ENCODE assay signal across 8 mouse cellular contexts in the genomic region with DNA sequence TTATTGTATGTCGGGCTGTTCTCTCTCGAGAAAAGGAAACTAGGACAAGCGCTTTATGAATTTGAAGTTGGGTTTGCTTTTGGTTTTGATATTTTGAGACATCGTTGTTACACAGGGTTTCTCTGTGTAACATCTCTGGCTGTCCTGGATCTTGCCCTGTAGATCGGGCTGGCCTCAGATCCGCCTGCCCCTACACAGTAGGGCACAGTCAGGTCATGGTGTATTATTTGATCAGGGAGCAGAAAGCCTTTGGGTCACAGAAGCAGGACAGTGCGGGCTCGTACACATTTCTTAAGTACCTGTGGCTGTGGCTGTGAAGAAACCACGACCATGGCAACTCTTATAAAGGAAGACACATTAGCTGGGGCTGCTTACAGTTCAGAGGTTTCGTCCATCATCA. TPM values are rescaled to one million over a fixed set of nuclear protein-coding genes. Genes with fewer than 3 reads are reported as not detected.
DNase-seq lines count a peak whose midpoint lies in the region; ATAC-seq and TF ChIP-seq lines count a peak whose summit lies in the region.

No protein-coding gene starts in this region.

- H3K27ac ChIP-seq in thymus, adult 2 months (ENCODE audit: control insufficient read depth, insufficient read depth, low read length), result no peak overlapping the region
- peak overlapping the region; percentile 76; the same call in 1 of the 2 replicates for H3K27ac ChIP-seq in liver, embryonic 12.5 days

- peaks cover 5% of the 10 kb centered on the region for H3K4me1 ChIP-seq in thymus, adult 2 months (replicated peaks; ENCODE audit: control insufficient read depth, insufficient read depth, low read length)
- H3K4me1 ChIP-seq in liver, embryonic 12.5 days, result peaks cover 18% of the 10 kb centered on the region

- no peak for ATAC-seq in CD4-positive, CD25-positive, alpha-beta regulatory T cell, adult 4 months
- ATAC-seq in liver, embryonic 12.5 days, result peak; percentile 42

- DNase-seq in CD4-positive, CD25-positive, alpha-beta regulatory T cell, adult 2 months (ENCODE audit: low read depth, low spot score), result peak; percentile 10
- no peak for DNase-seq in thymus, adult 2 months
- DNase-seq in thymus, adult 18-20 months, result no peak
- DNase-seq in thymus, postnatal 25 days, result no peak
- DNase-seq in left cerebral cortex, postnatal 36 days (ENCODE audit: low spot score in 2 of 2), result no peak
- DNase-seq in frontal cortex, postnatal 25 days (ENCODE audit: low spot score in 2 of 2), result no peak

- 10% methylated on average over 10 of the region's 10 CpGs for WGBS in thymus, adult 2 months
- WGBS in liver, embryonic 12.5 days (ENCODE audit: insufficient replicate concordance), result 22% methylated on average over 10 of the region's 10 CpGs

- H3K36me3 ChIP-seq in thymus, adult 2 months (ENCODE audit: control insufficient read depth, insufficient read depth, low read length), result peaks cover 23% of the 10 kb centered on the region
- peaks cover 40% of the 10 kb centered on the region for H3K36me3 ChIP-seq in liver, embryonic 12.5 days

- H3K27me3 ChIP-seq in thymus, adult 2 months (ENCODE audit: control insufficient read depth, insufficient read depth, low read length), result no peaks in the 10 kb centered on the region
- no peaks in the 10 kb centered on the region for H3K27me3 ChIP-seq in liver, embryonic 12.5 days (replicated peaks)

- no peak for TF ChIP-seq POLR2A in thymus, adult 2 months (IDR thresholded peaks at IDR 0.05; ENCODE audit: control insufficient read depth, extremely low read depth, insufficient read depth, low read length, poor library complexity)

- H3K4me3 ChIP-seq in thymus, adult 2 months (ENCODE audit: control insufficient read depth, insufficient read depth, low read length), result peak overlapping the region; percentile 89
- peak overlapping the region; percentile 97 for H3K4me3 ChIP-seq in liver, embryonic 12.5 days

- intact Hi-C loops in left cerebral cortex, postnatal 36 days (cut with DNase I), result loop anchor here (1.0 to 5.0 kb wide), 3 partner anchors 35 to 79 kb away; a partner anchor contains a TSS

- TF ChIP-seq CTCF in thymus, adult 2 months (IDR thresholded peaks at IDR 0.05; ENCODE audit: borderline replicate concordance, control insufficient read depth, extremely low read depth, insufficient read depth, low read length, poor library complexity), result no peak

- peak overlapping the region; percentile 86 for H3K4me2 ChIP-seq in liver, embryonic 12.5 days

- H3K9ac ChIP-seq in liver, embryonic 12.5 days, result peak overlapping the region; percentile 89

- H3K9me3 ChIP-seq in liver, embryonic 12.5 days (replicated peaks), result no peaks in the 10 kb centered on the region

RNA-seq across cellular contexts. Expression of a gene that starts 0.7 kb away (rescaled TPM):
- polyA plus RNA-seq in CD4-positive, CD25-positive, alpha-beta regulatory T cell, adult 4 months (2017; shearing (Covaris generic)), result 10 to 100 TPM; 81.7 to 86.2 TPM
- 29.3 and 34.0 TPM in 2 replicates for polyA plus RNA-seq in thymus, adult 2 months (2012; rRNA removed)
- 49.2 and 53.7 TPM in 2 replicates for polyA plus RNA-seq in liver, embryonic 12.5 days (2016; fragmentation: Nextera tagmentation; extraction: Ambion mirVana)
- 10 to 100 TPM; 58.6 to 71.4 TPM for total RNA-seq in left cerebral cortex, postnatal 36 days (2021)

RNA-seq across cellular contexts. Expression of a gene that starts 36.4 kb away (rescaled TPM):
- 1 to 10 TPM; 3.3 to 3.9 TPM for polyA plus RNA-seq in CD4-positive, CD25-positive, alpha-beta regulatory T cell, adult 4 months (2017; shearing (Covaris generic))
- 1.4 and 1.5 TPM in 2 replicates for polyA plus RNA-seq in thymus, adult 2 months (2012; rRNA removed)
- polyA plus RNA-seq in liver, embryonic 12.5 days (2016; fragmentation: Nextera tagmentation; extraction: Ambion mirVana), result 1.6 and 2.1 TPM in 2 replicates
- 10 to 100 TPM; 11.6 to 15.4 TPM for total RNA-seq in left cerebral cortex, postnatal 36 days (2021)

RNA-seq across cellular contexts. Expression of a gene that starts 47.4 kb away (rescaled TPM):
- 10 to 100 TPM; 30.4 to 37.1 TPM for polyA plus RNA-seq in CD4-positive, CD25-positive, alpha-beta regulatory T cell, adult 4 months (2017; shearing (Covaris generic))
- polyA plus RNA-seq in thymus, adult 2 months (2012; rRNA removed), result 17.0 and 27.0 TPM in 2 replicates
- polyA plus RNA-seq in liver, embryonic 12.5 days (2016; fragmentation: Nextera tagmentation; extraction: Ambion mirVana), result 66.6 and 67.6 TPM in 2 replicates
- total RNA-seq in left cerebral cortex, postnatal 36 days (2021), result 10 to 100 TPM; 29.6 to 31.8 TPM

RNA-seq across cellular contexts. Expression of a gene that starts 47.5 kb away (rescaled TPM):
- 100 to 1,000 TPM; 147 to 164 TPM for polyA plus RNA-seq in CD4-positive, CD25-positive, alpha-beta regulatory T cell, adult 4 months (2017; shearing (Covaris generic))
- polyA plus RNA-seq in thymus, adult 2 months (2012; rRNA removed), result 25.3 and 27.2 TPM in 2 replicates
- polyA plus RNA-seq in liver, embryonic 12.5 days (2016; fragmentation: Nextera tagmentation; extraction: Ambion mirVana), result 188 and 189 TPM in 2 replicates
- total RNA-seq in left cerebral cortex, postnatal 36 days (2021), result 100 to 1,000 TPM; 108 to 111 TPM
